Mouse (Mus musculus): ENCODE results near the gene Glt8d1. TPM values are rescaled to one million over a fixed set of nuclear protein-coding genes. Genes with fewer than 3 reads are reported as not detected.

Glt8d1 gene
- total RNA-seq (2014; rRNA removed), result 34.2 and 42.1 TPM in 2 replicates
- polyA plus RNA-seq (2015; fragmentation: Nextera tagmentation; extraction: Ambion mirVana), result 43.2 and 47.3 TPM in 2 replicates

DNA sequence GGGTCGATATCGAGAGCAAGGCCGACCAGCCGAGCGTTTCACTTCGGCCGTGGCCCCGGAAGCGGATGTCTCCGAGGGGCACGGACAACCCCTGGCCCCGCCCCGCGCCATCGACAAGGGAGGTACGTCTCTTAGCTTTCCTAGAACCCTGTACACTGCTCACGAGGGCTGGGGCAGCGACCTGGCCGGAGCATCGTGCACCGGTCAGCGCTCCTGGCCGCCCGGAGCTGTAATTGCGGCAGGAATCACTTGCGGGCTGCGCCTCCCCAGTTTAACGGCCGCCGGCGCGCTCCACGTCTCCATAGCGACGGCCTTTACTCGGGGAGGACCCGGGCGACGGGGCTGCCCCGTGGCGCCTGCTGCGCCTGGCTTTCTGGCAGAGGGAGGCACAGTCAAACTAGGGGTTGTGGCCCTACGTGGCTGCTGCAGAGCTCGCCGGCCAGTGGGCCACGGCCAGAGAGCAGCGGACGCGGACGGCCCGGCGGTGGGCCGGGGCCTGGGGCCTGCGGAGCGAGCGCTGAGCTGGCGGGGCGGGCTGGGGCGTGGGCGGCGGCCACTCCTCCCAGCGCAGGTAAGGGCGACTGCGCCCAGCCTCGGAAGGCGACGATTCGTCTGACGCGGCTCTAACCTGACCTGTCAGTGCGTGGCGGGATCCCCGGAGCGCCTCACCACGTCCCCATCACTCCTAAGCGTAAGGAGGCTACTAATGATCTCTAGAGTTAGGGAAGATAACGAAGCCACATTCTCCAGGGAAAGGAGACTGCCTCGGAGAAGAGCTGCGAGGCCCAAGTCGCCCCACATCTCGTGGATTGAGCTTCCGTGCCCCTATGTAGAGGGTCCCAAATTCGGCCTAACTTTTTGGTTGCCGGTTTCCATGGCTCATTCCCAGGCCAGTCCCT is at the start of gene Glt8d1, which contains the start of gene Spcs1:
TSS of gene Glt8d1 (plus strand) at position 94 of the 899 bp plus-strand sequence.
TSS of gene Spcs1 (minus strand) at position 366 of the 899 bp plus-strand sequence.
- H3K27ac ChIP-seq, result peak within 1 kb of the TSS; percentile 96
- TF ChIP-seq CTCF (IDR thresholded peaks at IDR 0.05; ENCODE audit: low read depth), result no peak
- peak within 1 kb of the TSS; percentile 93 for H3K9ac ChIP-seq (replicated peaks; ENCODE audit: low read length)
- ATAC-seq, result peak; percentile 95
- H3K27me3 ChIP-seq (ENCODE audit: insufficient read depth, low read length), result no peaks in the 10 kb centered on the region
- H3K4me3 ChIP-seq (ENCODE audit: low read length), result peak within 1 kb of the TSS; percentile 95
- WGBS, result under 1% methylated on average over 83 of the region's 84 CpGs
- H3K36me3 ChIP-seq (ENCODE audit: insufficient read depth, low read length), result peaks cover 5% of the 10 kb centered on the region; the same call in 1 of the 2 replicates
- peak; percentile 87 for DNase-seq (ENCODE audit: low spot score)
- H3K9me3 ChIP-seq (ENCODE audit: low read length), result no peaks in the 10 kb centered on the region
- H3K4me2 ChIP-seq (ENCODE audit: low read depth, low read length), result peak within 1 kb of the TSS; percentile 69
- H3K4me1 ChIP-seq (ENCODE audit: insufficient read depth, low read length), result peaks cover 4% of the 10 kb centered on the region

DNA sequence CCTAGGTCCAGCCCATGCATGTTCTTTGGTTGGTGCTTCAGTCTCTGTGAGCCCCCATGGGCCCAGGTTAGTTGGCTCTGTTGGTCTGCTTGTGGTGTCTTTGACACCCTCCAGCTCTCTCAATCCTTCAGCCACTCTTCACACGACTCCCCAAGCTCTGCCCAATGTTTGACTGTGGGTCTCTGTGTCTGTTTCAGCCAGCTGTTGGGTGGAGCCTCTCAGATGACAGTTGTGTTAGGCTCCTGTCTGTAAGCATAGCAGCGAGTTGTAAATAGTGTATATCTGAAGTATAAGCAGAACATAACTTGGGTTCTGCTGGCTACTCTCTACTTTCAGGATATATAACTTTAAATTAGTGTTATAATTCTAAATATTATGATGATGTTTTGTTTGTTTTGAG is 42.7 kb upstream of the Glt8d1 start:
- H3K9ac ChIP-seq (replicated peaks; ENCODE audit: low read length), result no peak overlapping the region
- H3K36me3 ChIP-seq (ENCODE audit: insufficient read depth, low read length), result peaks cover 10% of the 10 kb centered on the region; the same call in 1 of the 2 replicates
- H3K4me2 ChIP-seq (ENCODE audit: low read depth, low read length), result no peak overlapping the region
- 83% methylated on average over 2 of the region's 2 CpGs for WGBS
- ATAC-seq (no peak), DNase-seq (ENCODE audit: low spot score) (no peak)
- no peak overlapping the region for H3K4me3 ChIP-seq (ENCODE audit: low read length)
- H3K4me1 ChIP-seq (ENCODE audit: insufficient read depth, low read length), result no peaks in the 10 kb centered on the region
- no peaks in the 10 kb centered on the region for H3K9me3 ChIP-seq (ENCODE audit: low read length)
- TF ChIP-seq CTCF (IDR thresholded peaks at IDR 0.05; ENCODE audit: low read depth), result no peak
- no peaks in the 10 kb centered on the region for H3K27me3 ChIP-seq (ENCODE audit: insufficient read depth, low read length)
- H3K27ac ChIP-seq, result no peak overlapping the region

DNA sequence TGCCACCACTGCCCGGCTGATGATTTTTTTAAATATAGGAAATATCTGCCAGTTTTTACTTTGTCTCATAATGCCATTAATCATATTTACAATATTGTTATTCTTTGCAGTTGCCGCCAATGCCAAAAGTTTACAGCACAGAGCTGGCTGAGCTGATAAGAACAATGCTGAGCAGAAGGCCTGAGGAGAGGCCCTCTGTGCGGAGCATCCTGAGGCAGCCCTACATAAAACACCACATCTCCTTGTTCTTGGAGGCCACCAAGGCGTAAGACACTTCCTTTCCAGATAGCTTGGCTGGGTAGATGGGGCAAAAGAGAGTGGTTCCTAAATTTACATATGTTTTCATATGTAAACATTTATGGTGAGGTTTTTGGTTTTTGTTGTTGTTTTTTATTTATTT is 42.2 kb upstream of the Glt8d1 start:
- no peak for ATAC-seq
- Histone ChIP-seq H3K4me3 (ENCODE audit: low read length) (no peak overlapping the region), H3K36me3 (ENCODE audit: insufficient read depth, low read length) (peaks cover 14% of the 10 kb centered on the region; the same call in 1 of the 2 replicates)

DNA sequence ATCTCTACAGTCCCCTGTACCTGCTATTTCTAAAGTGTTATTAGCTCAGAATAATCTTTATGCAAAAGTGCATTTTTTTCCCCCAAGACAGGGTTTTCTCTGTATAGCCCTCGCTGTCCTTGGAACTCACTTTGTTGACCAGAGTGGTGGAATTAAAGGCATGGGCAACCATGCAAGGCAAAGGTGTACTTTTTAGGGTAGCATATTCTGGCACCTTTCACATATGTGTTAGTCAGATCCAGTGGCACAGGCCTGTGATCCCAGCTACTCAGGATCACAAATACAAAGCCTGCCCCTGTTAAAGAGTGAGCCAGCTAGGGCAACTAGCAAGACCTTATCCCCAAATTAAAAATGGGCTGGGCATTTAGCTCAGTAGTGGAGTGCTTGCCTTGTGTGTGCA is 40.8 kb upstream of the Glt8d1 start:
- peaks cover 14% of the 10 kb centered on the region; the same call in 1 of the 2 replicates for H3K36me3 ChIP-seq (ENCODE audit: insufficient read depth, low read length)

More for the DNA sequence above, 42.2 kb upstream of the Glt8d1 start:
- no peaks in the 10 kb centered on the region for H3K4me1 ChIP-seq (ENCODE audit: insufficient read depth, low read length)
- H3K9me3 ChIP-seq (ENCODE audit: low read length), result no peaks in the 10 kb centered on the region
- H3K27ac ChIP-seq, result no peak overlapping the region
- WGBS, result 94% methylated on average over 4 of the region's 4 CpGs
- no peak overlapping the region for H3K4me2 ChIP-seq (ENCODE audit: low read depth, low read length)
- DNase-seq (ENCODE audit: low spot score), result no peak
- no peaks in the 10 kb centered on the region for H3K27me3 ChIP-seq (ENCODE audit: insufficient read depth, low read length)
- no peak for TF ChIP-seq CTCF (IDR thresholded peaks at IDR 0.05; ENCODE audit: low read depth)
- no peak overlapping the region for H3K9ac ChIP-seq (replicated peaks; ENCODE audit: low read length)

DNA sequence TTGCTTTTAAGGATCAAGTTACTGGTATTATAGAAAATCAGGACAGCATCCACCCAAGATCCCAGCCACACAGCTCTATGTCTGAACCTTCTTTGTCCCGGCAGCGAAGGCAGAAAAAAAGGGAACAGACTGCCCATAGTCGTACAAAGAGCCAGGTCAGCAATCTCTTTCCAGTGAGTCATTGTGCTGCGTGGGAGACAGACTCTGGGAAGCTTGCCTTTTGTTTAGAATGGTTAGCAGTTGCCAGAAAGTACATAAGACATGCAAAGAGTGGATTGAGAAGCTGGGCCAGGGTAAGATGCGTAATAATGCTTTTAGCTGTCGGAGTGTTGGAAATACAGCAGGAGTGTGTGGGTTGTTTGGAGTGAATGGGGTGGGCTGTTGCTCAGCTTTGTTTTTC is 27.0 kb upstream of the Glt8d1 start:
- Histone ChIP-seq H3K27ac (peak overlapping the region; percentile 48; the same call in 1 of the 2 replicates), H3K4me3 (ENCODE audit: low read length) (no peak overlapping the region), H3K4me1 (ENCODE audit: insufficient read depth, low read length) (no peaks in the 10 kb centered on the region), H3K4me2 (ENCODE audit: low read depth, low read length) (no peak overlapping the region), H3K36me3 (ENCODE audit: insufficient read depth, low read length) (peaks cover 26% of the 10 kb centered on the region), H3K9ac (replicated peaks; ENCODE audit: low read length) (no peak overlapping the region), H3K27me3 (ENCODE audit: insufficient read depth, low read length) (no peaks in the 10 kb centered on the region), H3K9me3 (ENCODE audit: low read length) (no peaks in the 10 kb centered on the region)
- 30% methylated on average over 6 of the region's 6 CpGs for WGBS
- peak; percentile 50 for DNase-seq (ENCODE audit: low spot score)
- peak; percentile 68; the same call in 1 of the 2 replicates for ATAC-seq
- TF ChIP-seq CTCF (IDR thresholded peaks at IDR 0.05; ENCODE audit: low read depth), result no peak

More for the DNA sequence above, 40.8 kb upstream of the Glt8d1 start:
- WGBS, result 89% methylated on average over 1 of the region's 1 CpGs
- DNase-seq (ENCODE audit: low spot score) (no peak), ATAC-seq (no peak)
- no peaks in the 10 kb centered on the region for H3K27me3 ChIP-seq (ENCODE audit: insufficient read depth, low read length)
- no peaks in the 10 kb centered on the region for H3K4me1 ChIP-seq (ENCODE audit: insufficient read depth, low read length)
- H3K4me3 ChIP-seq (ENCODE audit: low read length), result no peak overlapping the region
- no peak for TF ChIP-seq CTCF (IDR thresholded peaks at IDR 0.05; ENCODE audit: low read depth)
- H3K4me2 ChIP-seq (ENCODE audit: low read depth, low read length), result no peak overlapping the region
- no peak overlapping the region for H3K27ac ChIP-seq
- no peaks in the 10 kb centered on the region for H3K9me3 ChIP-seq (ENCODE audit: low read length)
- no peak overlapping the region for H3K9ac ChIP-seq (replicated peaks; ENCODE audit: low read length)

DNA sequence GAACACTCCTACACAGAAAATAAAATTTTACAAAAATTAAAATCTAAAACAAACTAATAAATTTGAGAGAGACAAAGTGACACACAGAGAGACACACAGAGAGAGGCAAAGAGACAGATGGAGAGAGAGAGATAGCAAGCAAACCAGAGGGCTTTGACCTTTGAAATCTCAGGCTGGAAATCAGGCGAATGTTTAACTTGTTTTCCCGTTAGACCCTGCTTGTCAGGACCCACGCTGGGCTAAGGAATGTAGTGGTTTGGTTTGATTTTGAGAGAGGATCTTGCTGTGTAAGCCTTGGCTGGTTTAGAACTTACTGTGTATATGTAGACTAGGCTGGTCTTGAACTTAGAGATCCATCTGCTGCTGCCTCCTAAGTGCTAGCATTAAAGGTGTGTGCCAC is 25.0 kb upstream of the Glt8d1 start:
- H3K9me3 ChIP-seq (ENCODE audit: low read length), result no peaks in the 10 kb centered on the region
- no peak overlapping the region for H3K4me2 ChIP-seq (ENCODE audit: low read depth, low read length)
- H3K36me3 ChIP-seq (ENCODE audit: insufficient read depth, low read length), result peaks cover 19% of the 10 kb centered on the region; the same call in 1 of the 2 replicates
- no peak for ATAC-seq
- H3K4me3 ChIP-seq (ENCODE audit: low read length), result no peak overlapping the region
- H3K27ac ChIP-seq, result no peak overlapping the region
- WGBS, result 79% methylated on average over 3 of the region's 3 CpGs
- no peak for DNase-seq (ENCODE audit: low spot score)
- no peaks in the 10 kb centered on the region for H3K27me3 ChIP-seq (ENCODE audit: insufficient read depth, low read length)
- no peaks in the 10 kb centered on the region for H3K4me1 ChIP-seq (ENCODE audit: insufficient read depth, low read length)
- TF ChIP-seq CTCF (IDR thresholded peaks at IDR 0.05; ENCODE audit: low read depth), result no peak
- no peak overlapping the region for H3K9ac ChIP-seq (replicated peaks; ENCODE audit: low read length)

Measured in hindbrain, postnatal 0 days (tissue).